Mouse (Mus musculus) forebrain, embryonic 12.5 days (tissue): ENCODE results near the gene Spout1. TPM values are rescaled to one million over a fixed set of nuclear protein-coding genes. Genes with fewer than 3 reads are reported as not detected.

Experiments
- polyA plus RNA-seq: library from polyadenylated mRNA; unstranded; fragments of >200 nt; fragmentation: Nextera tagmentation; extraction: Ambion mirVana; gene quantifications from 2 replicates; pipeline ENCODE4 v1.2.1, GENCODE M21; 2016

Spout1 gene
- polyA plus RNA-seq, 1 experiment from 2014 or later: 67.0 TPM

Other genes with a start within 250 kb of the Spout1 start
- gene Gle1, start 243.0 kb downstream of the Spout1 start, polyA plus RNA-seq: 77.6 and 79.7 TPM in 2 replicates
- 160 and 173 TPM in 2 replicates for gene Sptan1, start 212.9 kb downstream of the Spout1 start, polyA plus RNA-seq
- gene Wdr34, start 129.6 kb downstream of the Spout1 start, polyA plus RNA-seq: 42.3 and 42.5 TPM in 2 replicates
- gene Set, start 121.1 kb downstream of the Spout1 start, polyA plus RNA-seq: 774 and 776 TPM in 2 replicates
- 10.3 TPM in 2 replicates for gene Pkn3, start 100.8 kb downstream of the Spout1 start, polyA plus RNA-seq
- 22.9 TPM in 2 replicates for gene Zdhhc12, start 84.8 kb downstream of the Spout1 start, polyA plus RNA-seq
- gene Zer1, start 53.9 kb downstream of the Spout1 start, polyA plus RNA-seq: 9.2 and 9.5 TPM in 2 replicates
- gene Tbc1d13, start 44.7 kb downstream of the Spout1 start, polyA plus RNA-seq: 8.3 and 14.0 TPM in 2 replicates
- 9.7 and 13.4 TPM in 2 replicates for gene Endog, start 7.0 kb downstream of the Spout1 start, polyA plus RNA-seq
- 9.0 and 9.4 TPM in 2 replicates for gene Kyat1, start 27.4 kb upstream of the Spout1 start, polyA plus RNA-seq
- 22.8 and 35.9 TPM in 2 replicates for gene Lrrc8a, start 59.3 kb upstream of the Spout1 start, polyA plus RNA-seq
- 0.29 and 0.64 TPM in 2 replicates for gene Gm28035, start 62.1 kb upstream of the Spout1 start, polyA plus RNA-seq
- 5.0 and 5.4 TPM in 2 replicates for gene Phyhd1, start 87.7 kb upstream of the Spout1 start, polyA plus RNA-seq
- not detected in 2 replicates for gene Gm28038, start 102.6 kb upstream of the Spout1 start, polyA plus RNA-seq
- 25.4 and 25.6 TPM in 2 replicates for gene Dolk, start 107.9 kb upstream of the Spout1 start, polyA plus RNA-seq
- gene Nup188, start 107.9 kb upstream of the Spout1 start, polyA plus RNA-seq: 42.3 and 47.0 TPM in 2 replicates
- 99.8 and 110 TPM in 2 replicates for gene Sh3glb2, start 180.9 kb upstream of the Spout1 start, polyA plus RNA-seq
- gene Miga2, start 185.8 kb upstream of the Spout1 start, polyA plus RNA-seq: 24.4 and 25.2 TPM in 2 replicates
- gene Dolpp1, start 213.8 kb upstream of the Spout1 start, polyA plus RNA-seq: 51.4 and 52.3 TPM in 2 replicates
- 22.5 and 23.0 TPM in 2 replicates for gene Crat, start 237.4 kb upstream of the Spout1 start, polyA plus RNA-seq
- gene Ptpa, start 237.6 kb upstream of the Spout1 start, polyA plus RNA-seq: 131 and 144 TPM in 2 replicates